Mouse (Mus musculus) splenic B cell, adult 2 months (primary cell): ENCODE results near the gene Klhdc4.
A peak's percentile ranks its signal among the peaks of the same experiment; 100 is the strongest.

Experiments
- DNase-seq: peaks from one replicate; pipeline ENCODE4 v3.0.0-alpha.2; 2011; ENCODE audit warnings: low read depth, low spot score
- H3K27me3 ChIP-seq: 2 replicates; pipeline ENCODE4 v1.6.1; 2012; ENCODE audit warnings: mild to moderate bottlenecking, low read length, moderate library complexity, mixed read lengths; ENCODE audit not compliant: control insufficient read depth, poor library complexity, insufficient read depth, severe bottlenecking
- H3K36me3 ChIP-seq: 2 replicates; pipeline ENCODE4 v1.6.1; 2012; ENCODE audit warnings: mild to moderate bottlenecking, low read length, moderate library complexity, mixed read lengths; ENCODE audit not compliant: control insufficient read depth, poor library complexity, insufficient read depth, severe bottlenecking

The Klhdc4 gene

GRCm38 (mm10) chr8:121856071-121856746 lies 26.8 kb upstream of the Klhdc4 start:
- Histone ChIP-seq H3K27me3 (no peaks in the 10 kb centered on the region), H3K36me3 (no peaks in the 10 kb centered on the region)
- DNase-seq: no peak

GRCm38 (mm10) chr8:121853586-121853985 lies 24.2 kb upstream of the Klhdc4 start:
- DNase-seq: no peak
- Histone ChIP-seq H3K27me3 (no peaks in the 10 kb centered on the region), H3K36me3 (no peaks in the 10 kb centered on the region)

GRCm38 (mm10) chr8:121852464-121852863 lies 23.1 kb upstream of the Klhdc4 start:
- Histone ChIP-seq H3K27me3 (no peaks in the 10 kb centered on the region), H3K36me3 (no peaks in the 10 kb centered on the region)
- DNase-seq: no peak

GRCm38 (mm10) chr8:121851716-121852115 lies 22.3 kb upstream of the Klhdc4 start:
- Histone ChIP-seq H3K36me3 (no peaks in the 10 kb centered on the region), H3K27me3 (no peaks in the 10 kb centered on the region)
- no peak for DNase-seq

- Histone ChIP-seq H3K36me3 (no peaks in the 10 kb centered on the region), H3K27me3 (no peaks in the 10 kb centered on the region)
- DNase-seq: peak; percentile 95
Measured at GRCm38 (mm10) chr8:121850821-121851470, 21.6 kb upstream of the Klhdc4 start.

- Histone ChIP-seq H3K36me3 (no peaks in the 10 kb centered on the region), H3K27me3 (no peaks in the 10 kb centered on the region)
- no peak for DNase-seq
Measured at GRCm38 (mm10) chr8:121850436-121850820, 21.1 kb upstream of the Klhdc4 start.

- no peaks in the 10 kb centered on the region for H3K27me3 ChIP-seq
- DNase-seq: peak; percentile 87
- no peaks in the 10 kb centered on the region for H3K36me3 ChIP-seq
Measured at GRCm38 (mm10) chr8:121850018-121850417, 20.6 kb upstream of the Klhdc4 start.

- no peaks in the 10 kb centered on the region for H3K36me3 ChIP-seq
- H3K27me3 ChIP-seq: no peaks in the 10 kb centered on the region
- DNase-seq: no peak
Measured at GRCm38 (mm10) chr8:121849303-121849702, 19.9 kb upstream of the Klhdc4 start.

- no peaks in the 10 kb centered on the region for H3K36me3 ChIP-seq
- no peaks in the 10 kb centered on the region for H3K27me3 ChIP-seq
- DNase-seq: peak; percentile 21
Measured at GRCm38 (mm10) chr8:121848495-121848894, 19.1 kb upstream of the Klhdc4 start.

- H3K27me3 ChIP-seq: no peaks in the 10 kb centered on the region
- DNase-seq: no peak
Measured at GRCm38 (mm10) chr8:121847987-121848386, 18.6 kb upstream of the Klhdc4 start.

GRCm38 (mm10) chr8:121847261-121847822 lies 18.0 kb upstream of the Klhdc4 start:
- Histone ChIP-seq H3K27me3 (no peaks in the 10 kb centered on the region), H3K36me3 (no peaks in the 10 kb centered on the region)
- no peak for DNase-seq

More at GRCm38 (mm10) chr8:121847987-121848386, 18.6 kb upstream of the Klhdc4 start:
- H3K36me3 ChIP-seq: no peaks in the 10 kb centered on the region

GRCm38 (mm10) chr8:121846815-121847214 lies 17.4 kb upstream of the Klhdc4 start:
- no peak for DNase-seq
- Histone ChIP-seq H3K27me3 (no peaks in the 10 kb centered on the region), H3K36me3 (no peaks in the 10 kb centered on the region)

- DNase-seq: no peak
- Histone ChIP-seq H3K27me3 (no peaks in the 10 kb centered on the region), H3K36me3 (no peaks in the 10 kb centered on the region)
Measured at GRCm38 (mm10) chr8:121844765-121845164, 15.4 kb upstream of the Klhdc4 start.

- DNase-seq: no peak
- H3K36me3 ChIP-seq: no peaks in the 10 kb centered on the region
- no peaks in the 10 kb centered on the region for H3K27me3 ChIP-seq
Measured at GRCm38 (mm10) chr8:121843184-121843733, 13.9 kb upstream of the Klhdc4 start.
